Mouse (Mus musculus) gastrocnemius, adult 18-20 months (tissue): ENCODE results near the gene Sec61g. TPM values are rescaled to one million over a fixed set of nuclear protein-coding genes. Genes with fewer than 3 reads are reported as not detected.
A peak's percentile ranks its signal among the peaks of the same experiment; 100 is the strongest.
"Not testable (repeated sequence)": the region's sequence is repeated elsewhere in the genome, so short reads cannot be mapped to it uniquely, and the experiment has no call there.

ENCODE experiments used
- DNase-seq: peaks from one replicate; pipeline ENCODE4 v3.0.0; 2021; ENCODE audit warnings: low spot score
- long read RNA-seq, 2 experiments: library from polyadenylated mRNA; stranded (forward); transcript quantifications; one replicate each; pipeline ENCODE4 v2.0.0; 2021
- total RNA-seq, 2 experiments: library from RNA; stranded (reverse); gene quantifications; 2 replicates each; pipeline ENCODE4 v1.2.3; 2021

Gene Sec61g
- total RNA-seq: 1 to 10 TPM; 2.9 to 4.2 TPM
- long read RNA-seq, experiment 1, transcript Sec61g-202 (4 exons, 691 nt): minor isoform, 7 of 222 reads
- long read RNA-seq, experiment 1, transcript Sec61g-203 (4 exons, 1,862 nt): major isoform, 200 of 222 reads
- long read RNA-seq, experiment 1, transcript Sec61g-207 (4 exons, 779 nt): minor isoform, 6 of 222 reads
- long read RNA-seq, experiment 1, partial matches to known transcripts: 1 of 222 reads
- long read RNA-seq, experiment 1, other reads (novel, unspliced or antisense): 6 of 222 reads
- long read RNA-seq, experiment 2, transcript Sec61g-203 (4 exons, 1,862 nt): major isoform, 143 of 154 reads
- long read RNA-seq, experiment 2, partial matches to known transcripts: 2 of 154 reads
- long read RNA-seq, experiment 2, other reads (novel, unspliced or antisense): 2 of 154 reads

DNA sequence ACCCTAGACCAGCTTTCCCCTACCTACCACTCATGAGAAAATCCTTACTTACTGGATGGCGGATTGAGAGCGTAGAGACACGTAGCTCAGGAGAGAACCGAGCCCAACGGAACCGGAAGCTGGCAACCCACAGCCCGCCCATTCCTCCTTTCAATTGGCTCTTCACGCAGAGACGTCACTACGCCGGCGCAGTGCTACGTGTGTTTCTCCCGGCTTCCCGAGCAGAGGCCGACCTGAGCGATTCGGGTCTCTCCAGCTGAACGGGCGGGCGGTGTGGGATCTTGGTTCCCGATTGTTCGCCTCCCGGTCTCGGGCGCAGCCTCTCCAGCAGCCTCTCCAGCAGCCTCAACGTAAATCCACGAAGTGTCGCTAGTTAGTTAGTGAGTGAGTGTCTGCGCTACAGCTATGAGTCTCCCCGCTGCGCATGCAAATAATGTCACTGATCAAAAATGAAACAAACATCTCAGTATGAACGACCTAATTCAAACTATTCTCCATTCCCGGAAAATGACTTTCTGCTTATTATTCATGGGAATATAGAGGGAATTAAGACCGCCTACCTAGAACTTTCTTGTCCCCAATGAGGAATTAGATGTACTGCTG, at the start of gene Sec61g:
Gene Sec61g, minus strand, starts transcription at position 433 of the 603 bp plus-strand sequence.
- DNase-seq: peak; percentile 94

DNA sequence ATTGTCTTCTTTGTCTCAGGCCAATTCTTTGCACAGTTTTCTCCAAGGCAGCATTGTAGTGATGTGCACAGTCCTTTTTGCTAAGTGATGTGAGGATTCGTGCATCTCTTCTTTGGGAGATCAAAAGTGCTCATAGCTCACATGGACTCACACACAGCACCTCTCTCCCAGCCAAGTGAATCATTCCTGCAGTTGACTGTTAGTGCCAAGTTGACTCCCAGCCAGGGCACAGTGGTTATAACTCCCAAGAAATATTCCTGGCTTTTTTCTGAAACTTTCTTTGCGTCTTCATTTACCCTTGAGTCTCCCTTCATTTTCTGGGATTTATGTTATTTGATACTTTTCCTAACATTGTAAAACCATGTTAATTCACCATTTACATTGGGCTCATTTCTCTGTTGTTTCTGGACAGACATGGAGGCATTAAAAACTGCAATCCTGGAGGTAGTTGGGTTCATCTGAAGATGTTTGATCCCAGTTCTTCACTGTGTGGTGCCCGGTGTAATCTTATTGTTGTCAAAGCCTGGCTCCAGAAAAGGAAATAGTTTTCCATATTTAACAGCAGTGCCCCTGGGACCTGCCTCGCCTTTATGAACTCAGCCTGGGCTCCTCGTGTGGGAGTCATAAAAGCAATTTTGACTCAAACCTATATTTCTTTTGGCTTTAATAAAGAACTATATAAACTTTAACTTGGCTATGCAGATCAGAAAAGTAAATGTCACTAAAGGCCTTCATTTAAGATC, 38.3 kb upstream of the Sec61g start:
- DNase-seq: peak; percentile 59

DNA sequence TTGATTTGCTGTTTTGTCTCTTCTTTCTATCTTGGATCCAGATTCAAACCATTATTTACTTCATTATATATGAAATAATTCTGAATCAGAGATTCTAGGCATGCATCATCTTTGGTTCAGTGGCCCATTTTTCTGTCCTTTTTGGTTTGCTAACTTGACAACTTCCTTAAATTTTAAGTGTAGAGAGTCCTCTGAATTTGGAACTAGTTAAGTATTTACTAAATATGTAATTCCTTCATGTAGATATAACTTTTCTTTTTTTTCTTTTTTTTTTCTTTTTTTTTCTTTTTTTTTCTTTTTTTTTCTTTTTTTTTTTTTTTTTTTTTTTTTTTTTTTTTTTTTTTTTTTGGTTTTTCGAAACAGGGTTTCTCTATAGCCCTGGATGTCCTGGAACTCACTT, 29.1 kb upstream of the Sec61g start:
- DNase-seq: no peak

DNA sequence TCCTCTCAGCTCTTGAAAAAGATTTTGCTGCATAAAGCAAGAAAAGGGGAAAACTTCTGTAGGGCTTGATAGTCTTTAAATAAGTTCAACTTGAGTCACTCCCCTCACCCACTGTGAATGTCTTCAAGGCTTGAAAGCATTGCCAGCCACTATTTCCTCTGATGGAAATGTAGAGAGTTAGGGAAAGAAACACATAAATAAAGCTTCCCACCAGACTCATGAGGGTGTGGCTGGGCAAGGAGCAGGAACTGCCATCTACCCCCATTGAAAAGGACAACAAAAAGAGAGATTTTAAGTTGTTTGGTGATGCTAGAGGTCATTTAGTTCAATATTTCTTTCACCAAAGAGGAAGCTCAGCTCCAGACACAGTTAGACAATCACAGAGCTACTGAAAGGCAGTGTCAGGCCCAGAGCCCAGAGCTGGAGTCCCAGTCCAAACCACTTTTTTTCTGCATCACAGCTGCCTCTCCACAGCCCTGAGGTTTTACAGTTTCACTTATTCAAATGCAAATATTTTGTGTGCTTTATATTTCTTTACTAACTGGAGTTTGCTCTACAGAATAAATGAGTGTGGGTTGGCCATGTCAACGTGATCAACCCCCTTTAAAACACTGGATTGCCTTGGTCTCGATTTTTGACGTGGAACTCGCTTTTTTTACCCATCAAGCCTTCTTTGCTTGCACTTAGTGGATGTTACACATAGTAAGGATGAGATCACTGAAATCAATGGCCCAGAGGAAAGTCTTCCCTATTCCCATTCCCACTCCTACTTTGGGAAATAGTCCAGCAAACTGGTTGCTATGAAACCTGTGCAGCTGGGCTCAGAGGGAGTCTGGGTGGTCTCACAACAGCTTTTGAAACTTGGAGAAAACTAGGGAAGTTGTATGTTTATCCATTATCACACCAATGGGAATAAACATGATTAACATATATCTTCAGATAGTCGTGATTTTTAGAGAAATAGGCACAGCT, 26.6 kb upstream of the Sec61g start:
- DNase-seq: no peak

DNA sequence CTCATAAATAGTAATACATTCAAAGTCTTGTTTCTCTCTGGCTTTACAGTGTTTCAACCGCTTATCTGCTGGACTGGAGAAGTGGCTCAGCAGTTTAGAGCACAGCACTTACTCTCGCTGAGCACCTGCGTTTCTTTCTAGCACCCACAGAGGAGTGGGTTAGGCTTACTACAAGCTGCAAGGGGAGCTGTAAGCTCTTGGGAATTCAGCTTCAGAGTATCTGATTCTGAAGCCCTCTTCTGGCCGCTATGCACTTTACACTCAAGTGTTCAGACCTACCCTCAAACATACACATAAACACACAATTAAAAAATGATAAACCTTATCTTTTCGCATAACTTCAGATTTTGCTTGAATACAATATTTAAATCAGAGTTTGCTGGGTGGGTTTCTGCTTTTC, 24.6 kb upstream of the Sec61g start:
- no peak for DNase-seq

DNA sequence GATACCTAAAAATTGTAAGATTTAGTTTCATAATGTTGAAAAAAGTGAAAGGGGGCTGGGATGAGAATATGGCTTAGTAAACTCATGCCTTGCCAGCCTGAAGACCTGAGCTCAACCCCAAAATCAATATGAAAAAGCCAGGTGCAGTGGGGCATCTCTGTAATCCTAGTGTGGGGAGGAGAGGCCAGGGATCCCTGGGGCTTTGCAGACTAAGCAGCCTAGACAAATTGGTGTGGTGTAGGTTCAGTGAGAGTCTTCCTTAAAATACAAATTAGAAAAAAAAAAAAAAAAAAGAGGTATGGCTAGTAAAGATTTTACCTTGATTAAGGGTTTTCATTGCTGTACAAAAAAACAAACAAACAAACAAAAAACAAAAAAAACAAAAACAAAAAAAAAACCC, 20.6 kb upstream of the Sec61g start:
- no peak for DNase-seq

DNA sequence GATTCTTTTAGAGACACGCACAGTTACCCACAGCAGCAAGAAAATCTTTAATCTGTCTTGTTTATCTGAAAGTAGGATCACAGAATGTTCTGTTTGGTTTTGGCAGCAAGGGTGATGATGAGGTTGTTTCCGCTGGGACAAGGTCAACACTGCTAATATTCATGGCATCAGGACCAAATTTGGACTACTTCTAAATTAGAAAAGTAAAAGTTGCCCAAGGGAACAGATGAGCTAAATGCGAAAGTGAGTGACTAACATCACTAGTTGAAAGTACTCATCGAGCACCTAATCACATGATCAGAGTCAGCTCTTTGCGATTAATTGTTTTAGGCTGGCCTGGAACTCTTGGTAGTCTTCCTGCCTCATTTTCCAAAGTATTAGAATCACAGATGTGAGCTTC, 20.1 kb upstream of the Sec61g start:
- peak; percentile 82 for DNase-seq

DNA sequence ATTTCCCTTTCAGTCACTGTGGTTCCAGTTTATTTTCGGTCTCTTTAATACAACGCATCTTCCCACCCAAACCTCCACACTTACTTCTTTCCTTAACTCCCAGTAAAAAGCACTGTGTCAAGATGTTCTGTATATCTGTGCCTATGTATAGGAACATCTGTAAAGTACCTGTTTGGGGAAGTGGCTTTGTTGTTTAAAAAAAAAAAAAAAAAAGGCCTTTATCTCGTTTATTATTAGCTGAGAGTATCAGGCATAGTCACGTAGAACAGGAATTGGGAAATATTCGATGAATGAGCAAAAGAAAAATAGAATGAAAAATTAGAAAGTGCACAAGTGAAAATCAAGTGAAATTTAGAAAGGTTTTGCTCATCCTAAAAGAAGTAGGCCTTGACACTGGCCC, 19.5 kb upstream of the Sec61g start:
- DNase-seq: no peak

DNA sequence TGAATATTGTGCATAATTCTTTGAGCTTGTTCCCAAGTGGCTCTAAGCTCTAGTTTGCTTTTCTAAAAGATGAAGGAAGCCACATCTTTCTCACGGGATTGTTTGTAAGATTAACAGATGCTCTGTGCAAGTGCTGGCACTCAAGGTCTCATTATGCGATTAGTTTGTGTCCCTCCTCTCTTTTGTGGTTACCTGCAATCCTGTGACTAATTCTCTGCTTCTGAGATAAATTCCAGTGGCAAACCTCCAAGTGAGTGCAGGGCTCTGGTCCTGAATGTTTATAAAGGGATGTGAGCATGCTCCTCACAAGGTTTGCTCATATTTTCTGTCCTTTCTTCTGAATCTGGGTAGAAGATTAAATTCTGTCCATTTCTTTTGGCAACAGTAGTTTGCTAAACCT, 18.2 kb upstream of the Sec61g start:
- no peak for DNase-seq

DNA sequence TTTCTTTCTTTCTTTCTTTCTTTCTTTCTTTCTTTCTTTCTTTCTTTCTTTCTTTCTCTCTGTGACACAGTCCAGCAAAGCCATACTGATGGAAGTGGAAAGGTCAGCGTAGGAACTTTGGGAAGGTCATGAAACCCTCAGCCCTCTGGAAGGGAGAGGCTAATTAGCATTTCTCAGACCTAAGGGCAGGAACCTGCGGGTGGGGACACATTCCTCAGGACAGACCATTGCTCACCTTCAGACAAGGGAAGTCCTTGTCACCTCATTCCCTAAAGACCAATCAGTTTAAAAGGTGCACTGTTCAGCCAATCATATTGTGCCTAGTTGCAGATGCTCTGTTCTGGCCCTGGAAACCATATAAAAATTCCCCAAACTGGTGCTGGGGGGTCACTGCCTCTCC, 17.4 kb upstream of the Sec61g start:
- DNase-seq: no peak

DNA sequence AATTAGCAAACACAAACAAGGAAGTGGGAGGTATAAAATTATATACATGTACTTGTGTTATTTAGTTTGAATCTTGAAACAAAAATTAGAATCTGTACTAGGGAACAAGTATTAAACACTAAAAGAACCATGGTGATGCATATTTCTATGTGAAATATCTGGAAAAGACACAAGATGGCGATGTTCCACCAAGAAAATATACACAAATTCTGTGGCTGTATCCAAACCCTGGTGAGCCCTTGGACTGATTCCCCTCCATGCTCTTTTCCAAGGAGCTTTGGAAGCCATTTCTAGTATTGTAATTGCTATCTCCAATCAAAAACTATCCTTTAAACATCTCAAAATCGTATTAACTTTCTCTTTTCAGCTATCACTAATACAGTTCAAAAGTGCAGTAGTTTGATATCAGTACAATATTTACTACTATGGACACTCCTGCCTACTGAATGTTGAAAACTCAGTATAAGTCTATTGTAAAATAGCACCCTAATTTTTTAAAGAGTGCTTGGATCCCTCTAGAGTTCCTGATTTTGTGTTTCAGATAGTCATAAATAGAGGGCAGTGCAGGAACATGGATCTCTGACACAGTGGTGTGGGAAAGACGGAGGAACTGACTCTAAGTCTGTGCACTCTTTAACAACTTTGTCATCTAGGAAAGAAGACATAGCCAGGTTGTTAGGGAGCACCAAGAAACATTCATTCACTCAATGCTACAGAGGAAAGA, 16.8 kb upstream of the Sec61g start:
- DNase-seq: peak; percentile 76

DNA sequence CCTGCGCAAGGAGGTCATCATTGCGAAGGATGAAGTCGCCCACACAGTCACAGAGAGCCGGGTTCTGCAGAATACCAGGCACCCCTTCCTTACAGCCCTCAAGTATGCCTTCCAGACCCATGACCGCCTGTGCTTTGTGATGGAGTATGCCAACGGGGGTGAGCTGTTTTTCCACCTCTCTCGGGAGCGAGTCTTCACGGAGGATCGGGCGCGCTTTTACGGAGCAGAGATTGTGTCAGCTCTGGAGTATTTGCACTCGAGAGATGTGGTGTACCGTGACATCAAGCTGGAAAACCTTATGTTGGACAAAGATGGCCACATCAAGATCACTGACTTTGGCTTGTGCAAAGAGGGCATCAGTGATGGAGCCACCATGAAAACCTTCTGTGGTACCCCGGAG, 6.8 kb upstream of the Sec61g start:
- DNase-seq: not testable (repeated sequence)

DNA sequence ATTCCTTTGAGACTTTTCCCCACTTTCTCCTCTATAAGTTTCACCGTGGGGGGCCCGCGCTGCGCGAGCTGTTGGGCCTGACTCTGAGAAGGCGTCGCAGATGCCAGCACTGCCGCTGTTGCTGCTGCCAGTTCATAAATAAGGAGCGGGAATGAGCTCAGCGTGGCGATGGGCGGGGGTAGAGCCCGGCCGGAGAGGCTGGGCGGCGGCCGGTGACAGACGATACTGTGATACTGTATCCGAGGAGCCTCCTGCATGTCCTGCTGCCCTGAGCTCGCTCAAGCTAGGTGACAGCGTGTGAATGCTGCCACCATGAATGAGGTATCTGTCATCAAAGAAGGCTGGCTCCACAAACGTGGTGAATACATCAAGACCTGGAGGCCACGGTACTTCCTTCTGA, 5.9 kb upstream of the Sec61g start:
- peak; percentile 38 for DNase-seq

DNA sequence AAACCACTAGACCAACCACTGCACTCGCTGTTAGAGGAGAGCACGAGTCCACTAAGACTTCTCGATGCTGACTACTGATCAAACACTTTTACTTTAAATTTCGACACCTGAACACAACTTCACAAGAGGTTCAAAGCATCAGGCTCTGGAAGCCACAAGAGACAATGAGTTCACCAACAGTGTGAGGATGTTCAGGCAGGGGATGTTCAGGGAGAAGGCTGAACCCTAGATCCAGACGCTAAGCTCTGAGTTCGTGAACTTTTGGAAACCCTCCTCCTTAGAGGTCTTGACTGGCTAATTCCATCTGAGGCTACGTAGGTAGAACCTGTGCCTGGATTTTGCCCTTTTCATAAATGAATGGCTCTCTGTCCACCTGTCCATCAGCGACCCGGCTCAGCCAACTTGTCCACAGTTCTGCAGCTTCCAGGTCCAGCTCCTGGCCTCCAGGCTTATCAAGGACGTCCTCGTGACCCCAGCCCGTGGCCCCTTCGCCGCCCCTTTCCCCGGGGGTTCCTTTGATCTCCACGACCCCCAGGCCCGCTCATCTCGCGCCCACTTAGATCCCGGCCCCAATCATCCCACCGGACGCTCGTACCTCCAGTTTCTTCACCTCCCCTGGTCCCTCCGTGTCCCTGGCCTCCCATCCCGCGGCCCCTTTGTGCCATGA, 766 bp downstream of the Sec61g start:
- no peak for DNase-seq

DNA sequence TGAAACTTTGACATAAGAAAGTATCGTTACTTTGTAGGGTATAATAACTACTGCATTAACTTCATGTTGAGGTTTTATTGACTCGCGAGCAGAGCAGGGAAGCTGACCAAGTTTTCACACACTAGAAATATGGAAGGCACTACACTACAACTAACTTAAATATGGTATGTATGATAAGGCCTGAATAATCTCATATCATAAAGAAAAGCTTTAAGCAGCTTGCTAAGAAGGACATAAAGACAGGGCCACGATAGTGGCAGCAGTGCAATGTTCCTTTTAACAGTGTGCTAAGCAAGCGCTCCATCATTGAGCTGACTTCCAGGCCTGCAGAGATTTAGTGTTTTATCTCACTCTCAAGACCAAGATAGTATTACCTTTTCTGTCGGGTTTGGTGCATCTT, 2.3 kb downstream of the Sec61g start:
- DNase-seq: no peak

DNA sequence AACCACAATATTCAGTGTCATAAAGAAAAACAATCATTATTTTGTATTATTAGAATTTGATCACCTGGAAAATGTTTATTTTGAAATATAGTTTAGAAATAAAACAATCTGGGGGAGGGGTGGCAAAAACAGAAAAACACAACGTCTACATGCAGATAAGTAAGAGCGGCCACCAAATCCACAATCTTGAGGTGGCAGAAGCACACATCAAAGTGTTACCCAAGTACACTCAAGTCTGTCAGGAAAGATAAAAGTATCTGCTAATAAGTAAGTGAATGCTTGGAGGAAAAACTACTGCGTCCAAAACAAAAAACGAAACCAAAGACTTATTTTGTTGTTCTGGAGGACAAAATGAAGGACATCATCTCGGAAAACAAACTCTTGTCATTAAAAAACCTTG, 5.1 kb downstream of the Sec61g start:
- DNase-seq: no peak

DNA sequence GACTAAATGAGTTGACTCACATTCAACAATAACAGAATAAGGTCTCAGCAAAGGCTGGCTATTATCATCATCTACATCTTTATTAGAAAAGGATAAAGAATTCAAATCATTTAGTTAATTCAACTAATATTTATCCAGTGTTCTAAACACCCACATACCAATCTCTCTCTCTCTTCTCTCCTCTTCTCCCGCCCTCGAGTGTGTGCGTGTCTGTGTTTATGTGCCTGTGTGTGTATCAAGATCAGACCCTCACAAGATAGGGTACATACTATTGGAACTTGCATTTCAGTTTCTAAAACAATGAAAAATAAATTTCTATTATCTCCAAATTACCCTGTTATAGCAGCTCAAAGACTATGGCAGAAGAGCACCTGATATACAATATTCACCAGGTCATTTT, 5.5 kb downstream of the Sec61g start:
- DNase-seq: no peak

DNA sequence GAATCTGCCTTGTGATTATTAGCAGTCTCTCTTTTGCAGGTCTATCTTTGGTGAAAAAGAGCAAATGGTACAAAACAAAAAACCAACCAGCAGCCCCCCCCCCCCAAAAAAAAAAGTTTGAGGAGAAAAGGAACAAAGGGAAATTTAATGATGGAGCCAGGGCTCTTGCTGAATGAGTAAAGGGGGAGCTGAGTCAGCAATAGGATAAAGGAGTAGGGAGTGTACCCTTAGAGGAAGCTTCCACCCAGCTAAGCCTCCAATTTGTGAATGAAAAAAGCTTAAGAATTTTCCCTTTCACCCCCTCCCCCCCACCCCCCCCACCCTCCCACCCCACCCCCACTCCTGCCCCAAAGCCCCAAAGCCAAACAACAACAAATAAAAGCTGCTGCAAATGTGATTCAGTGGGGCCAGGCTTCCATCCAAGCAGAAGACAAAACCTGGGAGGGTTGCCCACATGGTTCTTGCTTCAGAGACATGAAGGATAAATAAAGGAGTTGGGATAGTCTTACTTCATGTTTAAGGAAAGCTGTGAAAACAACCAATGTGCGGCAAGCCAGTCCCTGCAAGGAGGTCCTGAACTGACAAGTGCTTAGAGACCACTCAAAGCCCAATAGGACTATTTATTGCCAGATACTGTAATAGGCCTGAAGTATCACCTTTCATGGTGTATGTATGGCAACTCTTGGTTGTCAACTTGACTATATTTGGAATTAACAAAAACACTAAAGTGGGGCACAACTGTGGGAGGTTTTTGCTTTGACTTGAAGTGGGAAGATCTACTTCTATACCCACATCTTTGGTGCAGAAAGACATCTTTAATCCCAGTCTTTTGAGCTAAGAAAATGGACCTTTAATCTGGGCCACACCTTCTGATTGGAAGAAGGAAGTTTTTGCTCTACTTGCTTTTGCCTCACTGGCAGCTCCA, 9.3 kb downstream of the Sec61g start:
- peak; percentile 12 for DNase-seq
